Mouse (Mus musculus) liver, adult (tissue): ENCODE data around the gene Rps6kb2.

Source experiments
- GATA4 ChIP-seq: IDR thresholded peaks from 2 replicates; pipeline ENCODE4 v1.6.1; 2014; ENCODE audit warnings: mild to moderate bottlenecking, low read length; ENCODE audit not compliant: insufficient replicate concordance

Rps6kb2 gene

DNA sequence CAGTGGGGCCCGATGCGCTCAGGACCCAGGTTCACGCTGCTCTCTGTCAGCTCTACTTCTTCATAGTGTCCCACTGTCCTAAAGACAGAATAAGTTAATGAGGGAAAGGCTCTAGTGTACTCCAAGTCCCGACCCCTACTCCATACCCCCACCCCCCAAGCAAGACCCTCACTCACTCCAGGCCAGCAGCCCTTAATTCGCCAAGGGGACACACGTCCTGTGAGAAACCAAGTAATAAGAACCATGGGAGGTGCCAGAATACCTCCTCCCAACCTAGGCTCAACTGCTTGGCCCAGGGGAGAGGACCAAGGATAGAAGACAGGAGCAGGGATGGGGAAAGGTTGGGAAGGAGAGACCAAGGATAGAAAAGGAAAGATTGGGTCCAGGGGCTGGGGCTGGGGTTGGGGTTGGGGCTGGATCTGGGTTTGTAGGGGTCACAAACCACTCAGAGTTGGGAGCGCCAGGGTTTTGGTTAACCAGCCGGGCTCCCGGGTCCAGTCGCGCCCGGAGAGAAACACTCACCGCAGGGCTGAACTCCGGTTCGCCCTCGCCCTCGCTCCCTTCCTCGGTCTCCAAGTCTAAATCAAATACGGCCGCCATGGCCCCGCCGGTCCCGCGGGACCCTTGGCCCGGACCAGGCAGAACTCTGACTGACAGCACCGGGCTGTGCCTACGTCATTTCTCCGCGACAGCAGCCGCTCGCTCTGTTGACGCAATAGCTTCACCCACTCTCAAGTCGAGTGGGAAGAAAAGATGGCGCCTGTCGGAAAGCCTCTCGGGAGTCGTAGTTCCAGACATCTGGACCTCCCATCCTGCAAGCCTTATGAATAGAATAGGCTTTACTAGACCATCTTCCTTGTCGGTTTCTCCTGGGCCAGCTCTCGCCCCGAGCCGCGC is at the start of gene Rps6kb2:
TSS of gene Rps6kb2 (minus strand) at position 709 of the 897 bp plus-strand sequence.
- no peak; the same call in 1 of the 2 replicates for TF ChIP-seq GATA4

DNA sequence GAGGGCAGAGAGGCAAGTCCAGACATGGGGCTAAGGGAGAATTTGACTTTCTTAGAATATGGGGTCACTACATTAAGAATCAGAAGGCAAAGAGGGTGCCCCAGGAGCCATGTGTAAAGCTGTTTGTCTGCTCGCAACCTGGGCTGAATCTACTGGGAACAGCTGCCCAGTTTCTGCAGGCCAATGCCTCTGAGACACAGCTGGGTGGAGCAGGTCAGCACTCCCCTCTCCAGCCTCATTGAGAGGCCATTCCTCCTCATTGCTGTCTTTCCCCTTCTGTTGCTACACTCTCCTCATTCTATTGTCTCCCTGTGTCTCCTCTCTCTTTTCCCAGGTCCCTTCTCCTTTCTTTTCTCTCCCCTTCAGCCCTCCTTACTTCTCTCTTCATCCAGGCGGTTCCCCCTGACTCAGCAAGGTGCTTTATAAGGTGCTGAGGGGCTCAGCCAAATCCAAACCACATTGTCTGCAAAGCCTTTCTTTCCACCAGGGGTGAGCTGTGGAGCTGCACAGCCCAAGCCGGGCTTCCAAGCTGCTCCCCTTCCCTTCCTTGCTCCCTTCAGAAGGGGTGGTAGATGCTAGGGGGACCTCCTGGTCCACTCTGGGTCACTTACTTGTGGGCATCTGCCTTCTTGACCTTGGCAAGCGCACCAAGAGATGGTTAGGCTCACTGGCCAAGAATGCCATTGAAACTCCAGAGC is 48.9 kb upstream of the Rps6kb2 start:
- no peak for TF ChIP-seq GATA4

DNA sequence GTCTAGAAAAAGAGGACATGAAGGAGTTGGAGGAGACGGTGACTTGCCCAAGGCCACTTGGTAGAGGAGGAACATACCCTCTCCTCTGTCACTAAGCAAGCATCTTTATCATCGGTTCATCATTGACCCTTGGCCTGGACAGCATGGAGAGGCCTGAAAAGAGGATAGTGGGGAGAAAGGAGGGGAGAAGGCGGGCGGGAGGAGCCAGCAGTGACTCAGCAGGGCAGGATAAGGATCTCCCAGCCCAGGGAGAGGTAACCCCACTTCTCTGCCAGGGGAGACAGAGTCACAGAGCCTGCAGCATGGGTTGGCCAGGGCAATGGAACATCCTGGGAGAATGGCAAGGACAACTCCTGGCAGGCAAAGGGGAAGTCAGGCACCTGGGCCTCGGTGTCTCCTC is 45.4 kb upstream of the Rps6kb2 start:
- no peak for TF ChIP-seq GATA4

DNA sequence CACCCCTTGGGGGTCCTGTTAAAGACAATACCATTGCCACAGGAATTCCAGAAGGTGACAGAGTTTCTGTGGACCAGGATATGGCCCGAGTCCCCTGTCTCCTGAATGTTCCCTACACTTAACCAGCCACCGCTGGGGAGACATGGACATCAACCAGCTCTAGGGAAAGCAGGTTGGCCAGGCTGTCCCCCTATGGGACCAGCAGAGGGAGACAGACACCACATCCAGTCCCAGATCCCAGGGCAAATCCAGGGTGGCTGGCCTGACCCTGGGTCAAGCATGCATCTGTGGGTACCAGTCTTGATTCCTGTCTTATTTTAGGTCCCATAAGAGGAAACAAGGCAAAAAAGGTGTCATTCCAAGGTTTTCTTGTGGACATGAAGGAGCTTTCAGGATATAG is 43.8 kb upstream of the Rps6kb2 start:
- no peak for TF ChIP-seq GATA4

DNA sequence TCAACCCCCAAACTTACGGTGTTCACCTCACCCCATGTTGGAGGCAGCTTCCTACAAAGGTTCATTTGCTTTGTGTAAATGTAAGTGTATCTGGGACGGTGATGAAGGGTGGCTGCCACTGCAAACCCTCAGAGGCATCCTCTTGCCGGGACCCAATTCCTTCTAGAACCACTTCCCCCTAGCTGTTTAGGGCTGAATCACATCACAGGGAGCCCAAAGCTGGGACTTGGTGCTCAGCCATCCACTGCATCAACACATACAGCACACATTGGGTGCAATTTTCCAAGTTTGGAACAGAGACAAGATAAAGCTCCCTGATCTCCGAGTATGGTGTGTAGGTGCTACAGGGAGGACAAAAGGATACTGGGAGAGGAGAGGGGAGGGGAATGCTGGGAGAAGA is 41.7 kb upstream of the Rps6kb2 start:
- TF ChIP-seq GATA4, result no peak

DNA sequence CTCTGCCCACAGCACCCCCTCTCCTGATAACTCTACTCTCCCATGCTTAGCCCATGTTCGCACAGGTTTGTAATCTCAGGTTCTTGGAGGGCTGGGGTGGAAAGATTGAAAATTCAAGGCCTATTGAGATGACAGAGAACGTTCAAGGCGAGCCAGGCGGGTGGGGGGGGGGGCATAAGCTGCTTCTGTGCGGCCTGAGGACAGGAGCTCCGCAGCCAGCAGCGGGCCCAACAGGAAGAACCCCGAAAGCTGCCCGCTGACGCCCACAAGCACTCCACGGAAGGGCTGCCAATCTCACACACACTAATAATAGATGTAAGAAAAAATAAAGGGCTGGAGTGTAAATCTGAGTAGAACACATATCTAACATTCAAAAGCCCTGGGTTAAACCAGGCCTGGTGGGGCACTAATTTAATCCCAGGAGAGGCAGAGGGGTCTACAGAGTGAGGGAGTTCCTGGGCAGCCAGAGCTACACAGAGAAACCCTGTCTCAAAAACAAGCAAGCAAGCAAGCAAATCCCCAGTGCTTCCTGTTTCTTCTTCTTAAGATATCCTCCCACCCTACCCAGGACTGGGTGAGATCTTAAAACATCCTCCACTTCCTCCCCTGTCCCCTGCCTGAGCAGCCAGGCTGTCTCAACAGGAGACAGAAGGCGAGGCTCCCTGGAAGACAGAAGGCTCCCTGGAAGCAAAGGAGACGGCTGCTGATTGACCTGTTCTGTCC is 40.6 kb upstream of the Rps6kb2 start:
- TF ChIP-seq GATA4, result no peak

DNA sequence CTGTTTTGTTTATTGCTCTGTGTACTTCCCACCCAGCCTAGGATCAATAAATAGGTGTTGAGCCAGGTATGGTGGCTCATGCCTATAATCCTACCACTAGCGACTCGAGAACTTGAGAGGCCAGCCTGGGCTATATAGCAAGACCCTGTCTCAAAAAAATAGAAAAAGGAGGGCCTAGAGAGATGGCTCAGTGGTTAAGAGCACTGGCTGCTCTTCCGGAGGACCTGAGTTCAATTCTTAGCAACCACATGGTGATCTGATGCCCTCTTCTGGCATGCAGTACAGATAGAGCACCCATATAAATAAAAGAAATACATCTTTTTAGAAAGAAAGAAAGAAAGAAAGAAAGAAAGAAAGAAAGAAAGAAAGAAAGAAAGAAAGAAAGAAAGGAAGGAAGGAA is 40.0 kb upstream of the Rps6kb2 start:
- TF ChIP-seq GATA4, result no peak

DNA sequence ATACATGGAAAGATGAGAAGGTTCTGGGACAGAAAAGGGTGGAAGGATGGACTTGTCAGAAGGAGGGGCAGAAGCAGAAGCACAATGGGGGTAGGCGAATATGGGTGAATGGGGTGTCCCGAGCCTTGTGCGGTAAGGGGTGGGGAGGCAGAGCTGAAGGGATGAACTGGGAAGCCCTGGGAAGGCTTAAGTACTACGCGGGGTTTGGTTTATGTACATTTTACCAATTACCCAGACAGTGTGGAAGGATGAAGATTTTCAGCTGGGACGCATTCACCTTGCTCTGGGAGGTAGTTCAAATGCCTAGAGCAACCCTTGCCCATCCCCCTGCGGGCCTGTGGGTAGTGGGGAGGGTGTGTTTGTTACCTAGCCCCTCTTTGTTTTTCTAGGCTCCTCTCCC is 39.0 kb upstream of the Rps6kb2 start:
- no peak for TF ChIP-seq GATA4

DNA sequence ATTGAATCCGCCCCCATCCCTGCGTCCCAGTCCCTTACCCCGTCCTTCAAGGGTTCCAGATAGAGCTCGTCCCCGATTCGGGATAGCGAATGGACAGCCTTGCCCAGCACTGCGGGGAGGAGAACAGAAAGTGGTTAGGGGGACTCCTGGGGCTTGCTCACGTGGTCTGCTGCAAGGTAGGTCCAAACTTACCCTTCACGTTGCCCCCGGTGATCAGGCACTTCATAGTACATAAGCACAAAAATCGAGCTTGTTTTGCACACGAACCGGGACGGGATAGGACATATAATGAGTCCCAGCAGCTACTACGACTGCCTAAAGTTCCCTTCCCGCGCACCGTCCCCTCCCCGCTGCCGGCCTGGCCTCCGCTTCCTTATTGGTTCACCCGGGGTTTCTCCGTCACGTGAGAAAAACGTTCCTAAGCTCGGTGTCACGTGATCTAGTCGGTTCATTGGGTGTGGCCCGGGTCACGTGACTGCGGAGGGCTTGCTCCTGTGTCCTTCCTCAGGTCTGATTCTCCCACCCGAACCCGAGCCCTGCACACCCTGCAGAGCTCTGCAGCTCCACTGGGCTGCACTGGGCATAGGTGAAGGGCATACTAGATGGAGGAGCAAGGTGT is 38.2 kb upstream of the Rps6kb2 start, which contains the start of gene Rad9a:
TSS of gene Rad9a (minus strand) at position 372 of the 619 bp plus-strand sequence.
- TF ChIP-seq GATA4, result peak; percentile 9; the same call in 1 of the 2 replicates

DNA sequence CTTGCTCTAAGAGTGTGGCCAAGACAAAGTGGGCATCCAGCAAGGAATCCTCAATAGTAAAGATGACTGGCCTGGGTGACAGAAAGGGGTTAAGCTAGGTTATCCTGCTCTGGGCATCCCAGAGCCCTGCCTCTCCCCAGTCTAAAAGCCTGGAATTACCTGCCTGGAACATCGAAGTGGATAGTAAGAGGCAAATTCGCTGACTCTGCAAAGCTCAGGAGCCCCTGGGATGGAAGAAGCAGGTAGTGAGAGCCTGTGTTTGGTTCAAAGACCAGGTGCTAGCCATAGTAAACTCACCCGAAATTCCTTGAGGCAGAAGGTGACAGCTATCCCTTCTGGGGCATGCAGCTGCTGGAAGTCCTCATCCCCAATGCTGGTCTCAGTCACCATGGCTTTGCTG is 34.0 kb upstream of the Rps6kb2 start:
- TF ChIP-seq GATA4, result no peak

DNA sequence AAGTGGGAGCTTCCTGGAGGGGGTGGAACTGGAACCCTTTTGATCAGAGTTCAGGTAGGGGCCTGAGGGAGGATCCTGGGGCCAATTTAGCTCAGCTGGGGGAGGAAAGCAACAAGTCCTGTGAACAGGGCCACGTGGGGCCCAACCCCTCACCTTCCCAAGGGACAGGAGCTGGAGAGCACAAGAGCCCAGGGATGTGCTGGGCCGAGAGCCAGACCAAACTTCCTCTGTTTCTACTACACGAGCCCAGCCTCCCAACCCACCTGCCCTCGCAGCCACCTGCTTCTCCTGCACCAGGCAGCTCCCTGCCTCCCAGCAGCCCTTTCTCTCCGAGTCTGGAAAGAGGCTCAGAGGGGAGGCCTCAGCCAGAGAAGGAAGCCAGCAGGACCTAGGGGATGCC is 33.4 kb upstream of the Rps6kb2 start:
- no peak for TF ChIP-seq GATA4

DNA sequence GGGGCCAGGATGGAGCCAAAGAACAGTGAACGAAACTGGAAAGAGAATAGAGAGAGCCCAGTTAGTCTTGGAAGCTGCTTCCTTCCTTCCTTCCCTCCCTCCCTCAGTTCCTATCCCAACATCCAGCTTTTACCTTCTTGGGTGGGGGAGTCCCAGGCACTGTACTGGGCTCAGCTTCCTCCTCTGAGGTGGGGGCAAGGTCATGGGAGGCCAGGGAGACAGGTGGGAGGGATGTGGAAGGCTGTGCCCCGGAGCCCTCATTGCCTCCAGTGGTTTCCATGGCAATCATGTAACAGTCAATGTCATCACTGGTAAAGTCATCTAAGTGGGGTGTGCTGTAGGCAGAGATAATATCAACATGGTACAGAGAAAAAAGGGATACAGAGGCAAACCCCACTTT is 32.9 kb upstream of the Rps6kb2 start:
- no peak for TF ChIP-seq GATA4

DNA sequence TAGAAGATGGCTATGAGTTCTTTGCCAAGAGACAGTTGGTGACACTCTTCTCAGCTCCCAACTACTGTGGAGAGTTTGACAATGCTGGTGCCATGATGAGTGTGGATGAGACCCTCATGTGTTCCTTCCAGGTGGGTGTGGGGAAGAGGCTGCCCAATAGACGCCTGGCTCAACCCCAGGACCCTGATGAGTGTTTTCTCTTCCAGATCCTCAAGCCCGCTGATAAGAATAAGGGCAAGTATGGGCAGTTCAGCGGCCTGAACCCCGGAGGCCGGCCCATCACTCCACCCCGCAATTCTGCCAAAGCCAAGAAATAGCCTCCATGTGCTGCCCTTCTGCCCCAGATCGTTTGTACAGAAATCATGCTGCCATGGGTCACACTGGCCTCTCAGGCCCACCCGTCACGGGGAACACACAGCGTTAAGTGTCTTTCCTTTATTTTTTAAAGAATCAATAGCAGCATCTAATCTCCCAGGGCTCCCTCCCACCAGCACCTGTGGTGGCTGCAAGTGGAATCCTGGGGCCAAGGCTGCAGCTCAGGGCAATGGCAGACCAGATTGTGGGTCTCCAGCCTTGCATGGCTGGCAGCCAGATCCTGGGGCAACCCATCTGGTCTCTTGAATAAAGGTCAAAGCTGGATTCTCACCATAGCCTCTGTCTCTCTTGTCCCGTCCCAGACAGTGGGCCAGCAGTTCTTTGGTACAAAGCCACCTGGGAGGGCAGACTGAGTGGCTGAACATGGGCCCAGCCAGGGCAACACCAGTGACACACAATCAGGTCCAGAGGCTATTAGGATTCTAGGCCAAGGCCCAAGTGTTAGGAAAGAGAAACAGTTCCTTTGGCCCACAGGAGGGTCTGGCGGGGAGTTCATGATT is 31.9 kb upstream of the Rps6kb2 start:
- no peak for TF ChIP-seq GATA4
